Mouse (Mus musculus) heart, postnatal 0 days (tissue): ENCODE measurements around the gene Doc2g.

ENCODE experiments used
- CTCF ChIP-seq: IDR thresholded peaks from 2 replicates; pipeline ENCODE4 v1.5.1; 2016; ENCODE audit warnings: antibody characterized with exemption, control low read depth, low read depth
- EP300 ChIP-seq: IDR thresholded peaks from 2 replicates; pipeline ENCODE4 v1.6.1; 2016; ENCODE audit warnings: antibody characterized with exemption, low read depth

- TF ChIP-seq EP300: no peak
- no peak for TF ChIP-seq CTCF
Observed at GRCm38 (mm10) chr19:3955804-3956203, 47.3 kb upstream of the Doc2g start.
